Mouse (Mus musculus) MEL (cell line): ENCODE results near the gene Fbln5. TPM values are rescaled to one million over a fixed set of nuclear protein-coding genes. Genes with fewer than 3 reads are reported as not detected.

Source experiments
- DNase-seq: peaks from one replicate; pipeline ENCODE4 v3.0.0; 2011; ENCODE audit warnings: low read depth, low spot score
- H3K27ac ChIP-seq: 2 replicates; pipeline ENCODE4 v1.5.1; 2012; ENCODE audit warnings: low read depth, mild to moderate bottlenecking, control low read depth, low read length, moderate library complexity; ENCODE audit not compliant: control insufficient read depth
- H3K27me3 ChIP-seq, 2 experiments: fragments of 150-350 bp in 1 of 2; sonication (generic) in 1 of 2; 2 replicates each; pipeline ENCODE4 v1.6.1; 2012; ENCODE audit warnings: low read length in 2 of 2, mild to moderate bottlenecking in 2 of 2, improper control_type of control experiment in 1 of 2, moderate library complexity in 1 of 2; ENCODE audit not compliant: insufficient read depth in 2 of 2, control insufficient read depth in 1 of 2
- H3K36me3 ChIP-seq, 2 experiments: 2 replicates each; pipeline ENCODE4 v1.6.1; 2012 to 2014; ENCODE audit warnings: low read length in 2 of 2, improper control_type of control experiment in 1 of 2, inconsistent platforms in 1 of 2, mild to moderate bottlenecking in 1 of 2; ENCODE audit not compliant: insufficient read depth in 2 of 2, control insufficient read depth in 1 of 2
- H3K4me1 ChIP-seq, 2 experiments: fragments of 150-350 bp in 1 of 2; sonication (generic) in 1 of 2; 2 replicates each; pipeline ENCODE4 v1.6.1; 2012; ENCODE audit warnings: low read length in 2 of 2, improper control_type of control experiment in 1 of 2, mild to moderate bottlenecking in 1 of 2; ENCODE audit not compliant: insufficient read depth in 2 of 2, control insufficient read depth in 1 of 2
- H3K4me3 ChIP-seq, 2 experiments: fragments of 150-350 bp in 1 of 2; sonication (generic) in 1 of 2; 2 replicates each; pipeline ENCODE4 v1.5.1; 2012; ENCODE audit warnings: low read depth in 2 of 2, low read length in 2 of 2, mild to moderate bottlenecking in 2 of 2, moderate library complexity in 2 of 2, control low read depth in 1 of 2, improper control_type of control experiment in 1 of 2; ENCODE audit not compliant: control insufficient read depth in 1 of 2, insufficient read depth in 1 of 2
- H3K79me2 ChIP-seq: 2 replicates; pipeline ENCODE4 v1.6.1; 2012; ENCODE audit warnings: mild to moderate bottlenecking, low read length, moderate library complexity; ENCODE audit not compliant: control insufficient read depth, poor library complexity, insufficient read depth
- H3K9ac ChIP-seq: 2 replicates; pipeline ENCODE4 v1.6.1; 2012; ENCODE audit warnings: low read depth, mild to moderate bottlenecking, control low read depth, low read length, moderate library complexity; ENCODE audit not compliant: control insufficient read depth, poor library complexity, severe bottlenecking
- H3K9me3 ChIP-seq: fragments of 150-350 bp; sonication (generic); replicated peaks from 2 replicates; pipeline ENCODE4 v1.6.1; 2012; ENCODE audit warnings: mild to moderate bottlenecking, low read length, improper control_type of control experiment, moderate library complexity; ENCODE audit not compliant: insufficient read depth
- BHLHE40 ChIP-seq: IDR thresholded peaks from 2 replicates; pipeline ENCODE4 v1.6.1; 2012; ENCODE audit warnings: low read depth, mild to moderate bottlenecking, inconsistent platforms, low read length, improper control_type of control experiment, borderline replicate concordance
- CHD2 ChIP-seq: IDR thresholded peaks from 2 replicates; pipeline ENCODE4 v1.6.1; 2011; ENCODE audit warnings: low read length, improper control_type of control experiment
- E2F4 ChIP-seq: IDR thresholded peaks from 2 replicates; pipeline ENCODE4 v1.6.1; 2011; ENCODE audit warnings: low read depth, low read length, improper control_type of control experiment, borderline replicate concordance
- ELF1 ChIP-seq: IDR thresholded peaks from 2 replicates; pipeline ENCODE4 v1.6.1; 2014; ENCODE audit warnings: low read depth, mild to moderate bottlenecking, inconsistent platforms, low read length, improper control_type of control experiment, moderate library complexity
- ETS1 ChIP-seq: IDR thresholded peaks from 2 replicates; pipeline ENCODE4 v1.6.1; 2012; ENCODE audit warnings: low read depth, mild to moderate bottlenecking, inconsistent platforms, low read length, improper control_type of control experiment, moderate library complexity
- GABPA ChIP-seq: IDR thresholded peaks from 2 replicates; pipeline ENCODE4 v1.6.1; 2012; ENCODE audit warnings: low read depth, mild to moderate bottlenecking, inconsistent platforms, low read length, improper control_type of control experiment, moderate library complexity
- JUND ChIP-seq: IDR thresholded peaks from 2 replicates; pipeline ENCODE4 v1.6.1; 2011; ENCODE audit warnings: low read depth, mild to moderate bottlenecking, improper control_type of control experiment, low read length
- MAFK ChIP-seq: IDR thresholded peaks from 2 replicates; pipeline ENCODE4 v1.6.1; 2011; ENCODE audit warnings: low read depth, mild to moderate bottlenecking, low read length, improper control_type of control experiment, borderline replicate concordance
- MAZ ChIP-seq: IDR thresholded peaks from 2 replicates; pipeline ENCODE4 v1.6.1; 2012; ENCODE audit warnings: low read depth, mild to moderate bottlenecking, inconsistent platforms, low read length, improper control_type of control experiment
- MEF2A ChIP-seq: IDR thresholded peaks from 2 replicates; pipeline ENCODE4 v1.6.1; 2014; ENCODE audit warnings: low read depth, mild to moderate bottlenecking, inconsistent platforms, low read length, improper control_type of control experiment; ENCODE audit not compliant: poor library complexity, insufficient replicate concordance, severe bottlenecking; ENCODE audit errors: extremely low read depth
- MXI1 ChIP-seq: IDR thresholded peaks from 2 replicates; pipeline ENCODE4 v1.6.1; 2011; ENCODE audit warnings: mild to moderate bottlenecking, low read depth, low read length, improper control_type of control experiment
- MYB ChIP-seq: IDR thresholded peaks from 2 replicates; pipeline ENCODE4 v1.6.1; 2011; ENCODE audit warnings: mild to moderate bottlenecking, low read depth, low read length, improper control_type of control experiment
- MYC ChIP-seq: IDR thresholded peaks from 2 replicates; pipeline ENCODE4 v1.6.1; 2011; ENCODE audit warnings: low read depth, mild to moderate bottlenecking, low read length, improper control_type of control experiment, moderate library complexity
- NRF1 ChIP-seq: IDR thresholded peaks from 2 replicates; pipeline ENCODE4 v1.6.1; 2014; ENCODE audit warnings: low read depth, mild to moderate bottlenecking, inconsistent platforms, low read length, improper control_type of control experiment, moderate library complexity; ENCODE audit not compliant: poor library complexity, insufficient read depth, severe bottlenecking
- RAD21 ChIP-seq: IDR thresholded peaks from 2 replicates; pipeline ENCODE4 v1.6.1; 2011; ENCODE audit warnings: mild to moderate bottlenecking, low read depth, low read length, improper control_type of control experiment
- SIN3A ChIP-seq: IDR thresholded peaks from 2 replicates; pipeline ENCODE4 v1.6.1; 2012; ENCODE audit warnings: low read length, improper control_type of control experiment, inconsistent platforms
- TAL1 ChIP-seq: IDR thresholded peaks from 2 replicates; pipeline ENCODE4 v1.6.1; 2012; ENCODE audit warnings: mild to moderate bottlenecking, inconsistent platforms, low read length, moderate library complexity, mixed read lengths
- TBP ChIP-seq: IDR thresholded peaks from 2 replicates; pipeline ENCODE4 v1.8.0; 2011; ENCODE audit warnings: low read depth, low read length, improper control_type of control experiment
- UBTF ChIP-seq: IDR thresholded peaks from 2 replicates; pipeline ENCODE4 v1.6.1; 2012; ENCODE audit warnings: low read depth, mild to moderate bottlenecking, inconsistent platforms, low read length, improper control_type of control experiment, moderate library complexity, borderline replicate concordance; ENCODE audit not compliant: insufficient read depth
- USF2 ChIP-seq, 2 experiments: IDR thresholded peaks; 2 replicates each; pipeline ENCODE4 v1.6.1; 2011 to 2012; ENCODE audit warnings: improper control_type of control experiment in 2 of 2, low read length in 2 of 2, borderline replicate concordance in 1 of 2, inconsistent platforms in 1 of 2, low read depth in 1 of 2, mild to moderate bottlenecking in 1 of 2; ENCODE audit not compliant: insufficient read depth in 1 of 2
- ZKSCAN1 ChIP-seq: IDR thresholded peaks from 2 replicates; pipeline ENCODE4 v1.6.1; 2012; ENCODE audit warnings: low read depth, mild to moderate bottlenecking, inconsistent platforms, low read length, improper control_type of control experiment, moderate library complexity
- ZMIZ1 ChIP-seq: IDR thresholded peaks from 2 replicates; pipeline ENCODE4 v1.6.1; 2012; ENCODE audit warnings: low read depth, mild to moderate bottlenecking, inconsistent platforms, low read length, improper control_type of control experiment, moderate library complexity
- polyA plus RNA-seq, 2 experiments: library from polyadenylated mRNA; stranded (reverse) in 1 of 2; unstranded in 1 of 2; fragments of >175 nt in 1 of 2; fragments of >200 nt in 1 of 2; gene quantifications; 2 replicates each; pipeline versions ENCODE4 v1.2.1 to v1.2.4; 2012; ENCODE audit warnings: low replicate concordance in 2 of 2, low read depth in 1 of 2; ENCODE audit not compliant: insufficient read length in 2 of 2, insufficient read depth in 1 of 2, missing spikeins in 1 of 2
- total RNA-seq: library from RNA; depleted of rRNA; stranded (reverse); fragments of 300-350 nt; gene quantifications from 2 replicates; pipeline ENCODE4 v1.2.3, GENCODE M21; 2012

Gene Fbln5
- total and polyA plus RNA-seq, 3 experiments, result not detected

- no peaks in the 10 kb centered on the region for H3K9me3 ChIP-seq
- no peak for TF ChIP-seq MEF2A
- no peak for TF ChIP-seq TAL1
- TF ChIP-seq UBTF, result no peak
- no peak for TF ChIP-seq ZKSCAN1
- TF ChIP-seq TBP, result no peak
- no peak for TF ChIP-seq ZMIZ1
- no peak for TF ChIP-seq BHLHE40
- TF ChIP-seq E2F4, result no peak
- no peak for TF ChIP-seq MAFK
- no peak for TF ChIP-seq GABPA
- no peak for TF ChIP-seq ETS1
- TF ChIP-seq MAZ, result no peak
- TF ChIP-seq MXI1, result no peak
- TF ChIP-seq MYB, result no peak
- no peak for TF ChIP-seq ELF1
- TF ChIP-seq, all 39 proteins: peak for 0
These were observed 11.5 kb downstream of the Fbln5 start for GRCm38 (mm10) chr12:101807400-101807799.

DNA sequence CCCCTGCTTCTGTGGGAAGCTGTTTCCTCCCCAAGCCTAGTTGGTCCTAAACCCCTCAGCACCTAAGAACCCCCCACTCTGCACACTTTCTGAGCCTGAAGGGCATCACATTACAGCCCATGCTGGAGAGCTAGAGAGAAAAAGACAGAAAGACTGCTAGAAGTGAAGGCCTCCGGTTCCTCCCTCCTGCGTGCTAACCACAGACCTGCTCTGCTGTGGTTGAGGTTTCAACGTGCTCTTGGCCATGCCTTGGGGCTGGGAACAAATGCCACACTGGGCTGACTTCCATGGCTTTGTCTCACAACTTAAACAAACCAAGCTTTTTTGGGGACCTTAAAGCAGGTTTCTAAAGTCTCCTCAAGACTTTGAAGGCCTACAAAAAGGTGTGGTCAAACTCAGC lies 16.4 kb downstream of the Fbln5 start:
- Histone ChIP-seq H3K79me2 (no peaks in the 10 kb centered on the region), H3K27ac (no peak overlapping the region), H3K9me3 (no peaks in the 10 kb centered on the region), H3K9ac (no peak overlapping the region)
- TF ChIP-seq JUND (no peak), MAFK (no peak), SIN3A (no peak), RAD21 (no peak), CHD2 (no peak), NRF1 (no peak), USF2 (IDR thresholded peaks at IDR 0.05; ENCODE audit: borderline replicate concordance in 1 of 2, insufficient read depth in 1 of 2, low read depth in 1 of 2, low read length in 2 of 2) (no peak), MYC (no peak), TAL1 (no peak)
- TF ChIP-seq, all 39 proteins: peak for 0
- no peaks in the 10 kb centered on the region for H3K4me1 ChIP-seq
- no peaks in the 10 kb centered on the region for H3K36me3 ChIP-seq
- no peak overlapping the region for H3K4me3 ChIP-seq
- no peak for DNase-seq
- H3K27me3 ChIP-seq, result peaks cover 0 to 4% of the 10 kb centered on the region in 2 experiments; a peak in 2 of 4 replicates

More at GRCm38 (mm10) chr12:101807400-101807799, 11.5 kb downstream of the Fbln5 start:
- peaks cover 0 to 1% of the 10 kb centered on the region in 2 experiments; a peak in 1 of 4 replicates for H3K27me3 ChIP-seq
- no peaks in the 10 kb centered on the region for H3K79me2 ChIP-seq
- no peak overlapping the region for H3K27ac ChIP-seq
- H3K4me3 ChIP-seq, result no peak overlapping the region
- no peaks in the 10 kb centered on the region for H3K36me3 ChIP-seq
- DNase-seq, result no peak
- no peak overlapping the region for H3K9ac ChIP-seq
- H3K4me1 ChIP-seq, result no peaks in the 10 kb centered on the region
